Mouse (Mus musculus) lung, embryonic 14.5 days (tissue): ENCODE results near the gene Eci3. TPM values are rescaled to one million over a fixed set of nuclear protein-coding genes. Genes with fewer than 3 reads are reported as not detected.

ENCODE experiments used
- ATAC-seq: fragments of 200-750 bp; cut with Nextera tagmentation; 2 replicates; pipeline ENCODE4 v1.8.0; 2017; ENCODE audit warnings: mild to moderate bottlenecking, moderate TSS enrichment, moderate library complexity; ENCODE audit not compliant: insufficient read depth
- DNase-seq: peaks from one replicate; pipeline ENCODE4 v3.0.0-alpha.2; 2015
- H3K27ac ChIP-seq: fragments of 300-500 bp; sonication (generic); 2 replicates; pipeline ENCODE4 v1.5.1; 2014; ENCODE audit warnings: low read depth, mild to moderate bottlenecking, moderate library complexity
- H3K27me3 ChIP-seq: fragments of 300-500 bp; sonication (generic); 2 replicates; pipeline ENCODE4 v1.6.1; 2014; ENCODE audit warnings: low read length, control low read depth; ENCODE audit not compliant: insufficient read depth
- H3K36me3 ChIP-seq: fragments of 300-500 bp; sonication (generic); 2 replicates; pipeline ENCODE4 v1.6.1; 2014; ENCODE audit warnings: control low read depth; ENCODE audit not compliant: insufficient read depth
- H3K4me1 ChIP-seq: fragments of 300-500 bp; sonication (generic); 2 replicates; pipeline ENCODE4 v1.6.1; 2014; ENCODE audit warnings: antibody characterized with exemption, control low read depth; ENCODE audit not compliant: insufficient read depth
- H3K4me2 ChIP-seq: fragments of 300-500 bp; sonication (generic); 2 replicates; pipeline ENCODE4 v1.6.1; 2014; ENCODE audit warnings: mild to moderate bottlenecking
- H3K4me3 ChIP-seq: fragments of 300-500 bp; sonication (generic); 2 replicates; pipeline ENCODE4 v1.5.1; 2014; ENCODE audit warnings: low read depth, low read length
- H3K9ac ChIP-seq: fragments of 300-500 bp; sonication (generic); 2 replicates; pipeline ENCODE4 v1.6.1; 2014
- H3K9me3 ChIP-seq: fragments of 300-500 bp; sonication (generic); 2 replicates; pipeline ENCODE4 v1.6.1; 2016; ENCODE audit warnings: low read depth, low read length, control low read depth
- CTCF ChIP-seq: IDR thresholded peaks from 2 replicates; pipeline ENCODE4 v1.5.1; 2016; ENCODE audit warnings: antibody characterized with exemption, low read depth
- WGBS: fragments of 180-500 bp; shearing (Covaris S2); extraction: QIAGEN DNeasy Blood & Tissue Kit; methylation state at CpG from one replicate; pipeline ENCODE4 v1.1.7; 2014; 5-methylcytosine and 5-hydroxymethylcytosine counted together
- polyA plus RNA-seq: library from polyadenylated mRNA; unstranded; fragments of >200 nt; fragmentation: Nextera tagmentation; extraction: Ambion mirVana; gene quantifications from 2 replicates; pipeline ENCODE4 v1.2.1, GENCODE M21; 2014

The Eci3 gene
- polyA plus RNA-seq, 1 experiment from 2014 or later = 0.45 TPM

- H3K9me3 ChIP-seq = no peaks in the 10 kb centered on the region
- ATAC-seq = peak; percentile 62
- no peaks in the 10 kb centered on the region for H3K4me1 ChIP-seq
- peak overlapping the region; percentile 66 for H3K4me2 ChIP-seq
- no peaks in the 10 kb centered on the region for H3K36me3 ChIP-seq
- no peaks in the 10 kb centered on the region for H3K27me3 ChIP-seq
- H3K9ac ChIP-seq = peak overlapping the region; percentile 32; the same call in 1 of the 2 replicates
- peak overlapping the region; percentile 22 for H3K4me3 ChIP-seq
- WGBS = 23% methylated on average over 29 of the region's 37 CpGs
- H3K27ac ChIP-seq = no peak overlapping the region
- no peak for TF ChIP-seq CTCF
- peak; percentile 57 for DNase-seq
Measured at GRCm38 (mm10) chr13:34916520-34917167, 47.0 kb downstream of the Eci3 start.

- no peaks in the 10 kb centered on the region for H3K9me3 ChIP-seq
- DNase-seq = no peak
- ATAC-seq = no peak
Measured at GRCm38 (mm10) chr13:34914614-34915013, 49.0 kb downstream of the Eci3 start.

More at GRCm38 (mm10) chr13:34914614-34915013, 49.0 kb downstream of the Eci3 start:
- no peak for TF ChIP-seq CTCF
- no peak overlapping the region for H3K4me2 ChIP-seq
- no peak overlapping the region for H3K4me3 ChIP-seq
- no peak overlapping the region for H3K9ac ChIP-seq
- 78% methylated on average over 9 of the region's 9 CpGs for WGBS
- H3K27ac ChIP-seq = no peak overlapping the region
- H3K36me3 ChIP-seq = no peaks in the 10 kb centered on the region
- H3K4me1 ChIP-seq = no peaks in the 10 kb centered on the region
- H3K27me3 ChIP-seq = no peaks in the 10 kb centered on the region

Other genes starting within 250 kb of the Eci3 start
- gene Fam50b, start 229.0 kb downstream of the Eci3 start, polyA plus RNA-seq = 0.15 TPM in 1 of 2 replicates, not detected in the other
- gene Prpf4b, start 88.5 kb downstream of the Eci3 start, polyA plus RNA-seq = 81.3 and 83.5 TPM in 2 replicates
- 2.1 and 2.3 TPM in 2 replicates for gene Fam217a, start 39.5 kb downstream of the Eci3 start, polyA plus RNA-seq
- not detected in 2 replicates for gene 4933417A18Rik, start 39.4 kb downstream of the Eci3 start, polyA plus RNA-seq
- 149 and 152 TPM in 2 replicates for gene Eci2, start 63.3 kb upstream of the Eci3 start, polyA plus RNA-seq